Mouse (Mus musculus) forebrain, embryonic 10.5 days (tissue): ENCODE measurements around the gene Tmem177. TPM values are rescaled to one million over a fixed set of nuclear protein-coding genes. Genes with fewer than 3 reads are reported as not detected.

Source experiments
- DNase-seq: peaks from one replicate; pipeline ENCODE4 v3.0.0-alpha.2; 2017; ENCODE audit warnings: low spot score; ENCODE audit errors: extremely low spot score
- H3K27ac ChIP-seq: fragments of 300-500 bp; sonication (generic); 2 replicates; pipeline ENCODE4 v1.5.1; 2016; ENCODE audit warnings: mild to moderate bottlenecking
- H3K27me3 ChIP-seq: fragments of 300-500 bp; sonication (generic); 2 replicates; pipeline ENCODE4 v1.6.1; 2016; ENCODE audit warnings: mild to moderate bottlenecking; ENCODE audit not compliant: poor library complexity, severe bottlenecking
- H3K36me3 ChIP-seq: fragments of 300-500 bp; sonication (generic); replicated peaks from 2 replicates; pipeline ENCODE4 v1.6.1; 2016; ENCODE audit warnings: mild to moderate bottlenecking, moderate library complexity
- H3K4me1 ChIP-seq: fragments of 300-500 bp; sonication (generic); 2 replicates; pipeline ENCODE4 v1.6.1; 2016
- H3K4me3 ChIP-seq: fragments of 300-500 bp; sonication (generic); 2 replicates; pipeline ENCODE4 v1.5.1; 2016; ENCODE audit warnings: mild to moderate bottlenecking, moderate library complexity
- H3K9me3 ChIP-seq: fragments of 300-500 bp; sonication (generic); 2 replicates; pipeline ENCODE4 v1.6.1; 2016; ENCODE audit warnings: mild to moderate bottlenecking, moderate library complexity
- WGBS: fragments of 180-500 bp; shearing (Covaris S2); methylation state at CpG from one replicate; pipeline ENCODE4 v1.1.7; 2016; 5-methylcytosine and 5-hydroxymethylcytosine counted together
- polyA plus RNA-seq: library from polyadenylated mRNA; unstranded; fragments of >200 nt; fragmentation: Nextera tagmentation; extraction: Ambion mirVana; gene quantifications from 2 replicates; pipeline ENCODE4 v1.2.1, GENCODE M21; 2016

Tmem177 gene
- polyA plus RNA-seq, 1 experiment from 2014 or later = 10.0 TPM

DNA sequence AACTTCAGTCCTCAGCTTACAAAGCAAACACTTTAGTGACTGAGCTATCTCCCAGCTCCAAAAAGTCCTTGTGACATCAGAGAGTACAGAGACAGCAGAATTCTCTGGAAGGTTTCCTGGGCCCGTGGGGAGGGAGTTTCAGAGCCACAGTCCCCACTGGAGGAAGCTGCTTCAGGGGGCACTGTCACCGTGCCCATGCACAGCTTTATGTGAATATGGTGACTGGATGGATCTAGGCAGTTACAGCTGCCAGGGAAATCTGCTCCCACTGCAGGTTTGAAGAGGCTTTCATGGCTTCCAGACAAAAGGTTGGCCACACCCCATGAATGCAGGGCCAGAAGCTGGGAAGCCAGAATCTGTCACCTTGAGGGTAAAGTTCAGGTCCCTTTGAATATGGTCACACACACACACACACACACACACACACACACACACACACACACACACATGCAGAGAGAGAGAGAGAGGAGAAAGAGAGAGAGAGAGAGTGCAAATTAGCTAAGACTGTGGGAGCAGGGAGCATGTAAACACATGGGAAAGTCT is 5.7 kb downstream of the Tmem177 start:
- Histone ChIP-seq H3K36me3 (peaks cover 28% of the 10 kb centered on the region), H3K27ac (no peak overlapping the region), H3K9me3 (no peaks in the 10 kb centered on the region), H3K4me1 (peaks cover 24% of the 10 kb centered on the region), H3K4me3 (no peak overlapping the region), H3K27me3 (no peaks in the 10 kb centered on the region)
- no peak for DNase-seq
- WGBS = 76% methylated on average over 2 of the region's 2 CpGs

GRCm38 (mm10) chr1:119903231-119903620 is 9.8 kb downstream of the Tmem177 start:
- Histone ChIP-seq H3K4me1 (peaks cover 33% of the 10 kb centered on the region), H3K4me3 (no peak overlapping the region), H3K27me3 (no peaks in the 10 kb centered on the region), H3K9me3 (no peaks in the 10 kb centered on the region), H3K36me3 (peaks cover under 1% of the 10 kb centered on the region; the same call in 1 of the 2 replicates), H3K27ac (no peak overlapping the region; the same call in 1 of the 2 replicates)
- DNase-seq = no peak
- WGBS = 80% methylated on average over 6 of the region's 6 CpGs

DNA sequence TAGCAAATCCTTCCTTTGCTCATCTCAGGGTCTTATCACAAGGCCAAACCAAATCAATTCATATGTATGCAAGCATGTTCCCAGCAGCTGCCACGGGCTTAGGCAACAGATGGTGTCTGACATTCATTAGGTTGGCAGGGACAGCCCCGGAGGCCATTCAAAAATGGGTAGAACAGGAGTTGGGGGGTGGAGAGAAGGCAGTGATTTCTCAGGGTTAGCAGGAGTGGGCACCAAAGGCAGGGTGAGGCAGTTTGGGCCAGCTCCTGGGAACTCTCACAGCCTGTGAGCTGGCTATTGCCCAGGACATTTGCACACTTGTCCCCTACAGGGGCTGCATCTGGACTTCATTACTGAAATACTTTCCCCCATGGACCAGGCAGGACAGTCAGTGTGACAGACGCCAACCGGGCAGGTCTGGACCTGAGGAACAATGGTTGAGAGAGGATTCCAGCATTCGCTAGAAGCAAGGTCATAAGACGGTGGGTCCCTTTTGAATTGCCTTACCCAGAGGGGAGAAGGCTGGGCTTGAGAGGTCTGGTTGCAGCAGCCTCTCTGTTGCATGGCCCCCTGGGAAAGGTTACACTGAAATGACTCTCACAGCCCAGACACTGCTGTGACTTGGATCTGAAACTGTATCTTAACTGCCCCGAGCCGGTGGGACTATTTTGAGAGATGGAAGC is 10.3 kb downstream of the Tmem177 start:
- WGBS = 62% methylated on average over 8 of the region's 8 CpGs
- H3K9me3 ChIP-seq = no peaks in the 10 kb centered on the region
- no peak overlapping the region; the same call in 1 of the 2 replicates for H3K27ac ChIP-seq
- no peaks in the 10 kb centered on the region for H3K36me3 ChIP-seq
- no peaks in the 10 kb centered on the region for H3K27me3 ChIP-seq
- no peak overlapping the region for H3K4me3 ChIP-seq
- no peak for DNase-seq
- peaks cover 33% of the 10 kb centered on the region for H3K4me1 ChIP-seq

DNA sequence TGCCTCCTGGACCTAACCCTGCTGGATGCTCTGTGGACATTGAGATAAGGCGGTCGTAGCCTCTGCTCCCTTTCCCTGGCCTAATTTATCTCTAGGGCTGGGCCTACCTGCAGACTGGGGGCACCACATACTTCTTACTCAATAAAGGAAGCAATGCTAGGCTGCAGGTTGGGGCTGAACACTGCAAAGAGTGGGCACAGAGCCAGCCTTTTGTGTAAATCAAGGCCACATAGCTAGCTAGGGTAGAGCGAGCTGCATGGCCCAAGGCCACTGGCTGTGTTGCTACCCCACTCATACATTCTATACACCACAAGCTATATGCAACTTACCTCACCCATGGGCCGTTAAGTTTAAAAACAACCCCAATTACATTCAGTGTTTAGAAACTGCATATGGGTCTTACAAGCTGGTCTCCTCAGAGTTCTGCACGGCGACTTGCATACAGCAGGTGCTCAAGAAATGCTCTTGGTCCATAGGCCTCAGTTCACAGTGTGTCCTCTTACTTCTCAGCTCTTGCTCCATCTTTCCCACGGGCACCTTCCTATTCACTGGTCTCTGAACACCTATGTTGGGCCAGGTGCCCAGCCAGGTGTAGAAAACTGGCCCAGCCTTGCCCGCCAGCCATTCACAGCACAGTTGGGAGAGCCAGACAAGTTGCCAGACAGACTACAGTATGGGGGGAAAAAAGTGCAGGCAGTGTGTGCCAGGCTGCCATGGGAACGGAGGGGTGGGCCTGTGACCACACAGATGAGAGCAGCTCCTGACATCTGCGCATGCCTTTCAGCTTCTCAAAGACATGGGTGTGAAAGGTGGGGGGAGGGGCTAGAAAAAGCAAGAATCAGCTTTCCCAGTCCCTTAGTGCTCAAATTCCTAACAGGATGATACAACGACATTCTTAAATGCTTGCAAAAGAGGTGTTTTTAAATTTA is 13.5 kb downstream of the Tmem177 start:
- 88% methylated on average over 11 of the region's 11 CpGs for WGBS
- no peaks in the 10 kb centered on the region for H3K27me3 ChIP-seq
- peaks cover 33% of the 10 kb centered on the region for H3K4me1 ChIP-seq
- DNase-seq = no peak
- no peak overlapping the region for H3K4me3 ChIP-seq
- H3K9me3 ChIP-seq = no peaks in the 10 kb centered on the region
- no peaks in the 10 kb centered on the region for H3K36me3 ChIP-seq
- H3K27ac ChIP-seq = 0 out of 2 replicates have a peak overlapping the region, but pooled peaks have one; percentile 5

- 38% methylated on average over 6 of the region's 6 CpGs for WGBS
- H3K9me3 ChIP-seq = no peaks in the 10 kb centered on the region
- H3K27ac ChIP-seq = peak overlapping the region; percentile 36; the same call in 1 of the 2 replicates
- DNase-seq = peak; percentile 75
- H3K27me3 ChIP-seq = no peaks in the 10 kb centered on the region
- no peaks in the 10 kb centered on the region for H3K36me3 ChIP-seq
- no peak overlapping the region for H3K4me3 ChIP-seq
- H3K4me1 ChIP-seq = peaks cover 15% of the 10 kb centered on the region
These were observed 18.1 kb downstream of the Tmem177 start for GRCm38 (mm10) chr1:119894936-119895335.

GRCm38 (mm10) chr1:119893600-119893999 is 19.4 kb downstream of the Tmem177 start:
- no peak for DNase-seq
- 88% methylated on average over 3 of the region's 3 CpGs for WGBS
- Histone ChIP-seq H3K27ac (no peak overlapping the region), H3K4me3 (no peak overlapping the region), H3K36me3 (no peaks in the 10 kb centered on the region), H3K27me3 (no peaks in the 10 kb centered on the region), H3K4me1 (peaks cover 10% of the 10 kb centered on the region; the same call in 1 of the 2 replicates), H3K9me3 (no peaks in the 10 kb centered on the region)

GRCm38 (mm10) chr1:119892933-119893332 is 20.1 kb downstream of the Tmem177 start:
- no peak for DNase-seq
- Histone ChIP-seq H3K27ac (no peak overlapping the region), H3K9me3 (no peaks in the 10 kb centered on the region), H3K36me3 (no peaks in the 10 kb centered on the region), H3K27me3 (no peaks in the 10 kb centered on the region), H3K4me3 (no peak overlapping the region), H3K4me1 (peaks cover 10% of the 10 kb centered on the region; the same call in 1 of the 2 replicates)
- WGBS = 85% methylated on average over 6 of the region's 6 CpGs

DNA sequence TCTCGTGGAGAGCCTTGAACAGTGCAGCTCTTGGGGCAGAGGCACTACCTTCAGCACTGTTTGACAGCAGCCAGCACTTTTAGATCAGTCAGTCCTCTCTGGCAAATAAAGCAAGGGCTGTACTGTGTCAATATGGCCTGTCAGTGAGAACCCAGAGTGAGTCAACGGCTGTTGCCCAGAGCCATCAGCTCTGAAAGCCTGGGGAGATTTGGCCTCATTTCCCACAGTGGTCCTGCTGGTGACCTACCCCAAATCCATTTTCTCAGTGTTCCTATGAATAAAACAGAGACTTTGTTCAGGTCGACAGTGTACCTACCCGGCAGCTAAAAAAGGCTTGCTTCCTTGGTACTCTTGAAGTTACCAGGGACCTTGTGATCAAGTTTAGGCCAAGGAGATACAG is 21.1 kb downstream of the Tmem177 start:
- no peak for DNase-seq
- Histone ChIP-seq H3K27me3 (no peaks in the 10 kb centered on the region), H3K4me1 (peaks cover 10% of the 10 kb centered on the region; the same call in 1 of the 2 replicates), H3K4me3 (no peak overlapping the region), H3K27ac (no peak overlapping the region), H3K9me3 (no peaks in the 10 kb centered on the region), H3K36me3 (no peaks in the 10 kb centered on the region)
- WGBS = 85% methylated on average over 4 of the region's 4 CpGs

- no peak overlapping the region for H3K4me3 ChIP-seq
- 93% methylated on average over 9 of the region's 9 CpGs for WGBS
- no peaks in the 10 kb centered on the region for H3K36me3 ChIP-seq
- no peak for DNase-seq
- H3K9me3 ChIP-seq = no peaks in the 10 kb centered on the region
- no peak overlapping the region for H3K27ac ChIP-seq
- peaks cover 16% of the 10 kb centered on the region for H3K4me1 ChIP-seq
- H3K27me3 ChIP-seq = no peaks in the 10 kb centered on the region
These were observed 21.9 kb downstream of the Tmem177 start for GRCm38 (mm10) chr1:119891149-119891548.

DNA sequence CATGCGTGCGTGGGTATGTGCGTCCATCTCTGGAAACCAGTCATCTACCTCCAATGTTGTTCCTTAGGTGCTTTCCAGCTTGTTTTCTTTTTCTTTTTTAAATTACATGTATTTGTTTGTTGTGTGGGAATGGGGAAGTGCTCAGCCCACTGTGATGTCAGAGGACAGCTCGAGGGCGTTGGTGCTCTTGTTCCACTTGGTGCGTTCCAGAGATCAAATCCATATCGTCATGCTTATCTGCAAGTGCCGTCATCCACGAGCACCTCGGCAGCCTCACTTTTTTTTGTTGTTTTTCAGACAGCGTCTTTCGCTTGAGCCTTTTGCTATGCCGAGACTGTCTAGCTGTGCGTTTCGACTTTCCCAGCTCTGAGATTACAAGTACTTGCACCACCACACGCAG is 23.7 kb downstream of the Tmem177 start:
- no peak overlapping the region for H3K4me3 ChIP-seq
- WGBS = 88% methylated on average over 16 of the region's 16 CpGs

GRCm38 (mm10) chr1:119886320-119886719 is 26.7 kb downstream of the Tmem177 start:
- Histone ChIP-seq H3K27me3 (no peaks in the 10 kb centered on the region), H3K4me1 (peaks cover 7% of the 10 kb centered on the region), H3K4me3 (no peak overlapping the region), H3K9me3 (no peaks in the 10 kb centered on the region), H3K36me3 (no peaks in the 10 kb centered on the region), H3K27ac (no peak overlapping the region)
- WGBS = 86% methylated on average over 7 of the region's 7 CpGs
- no peak for DNase-seq

More for the DNA sequence above, 23.7 kb downstream of the Tmem177 start:
- DNase-seq = no peak
- Histone ChIP-seq H3K36me3 (no peaks in the 10 kb centered on the region), H3K4me1 (peaks cover 12% of the 10 kb centered on the region), H3K27ac (no peak overlapping the region), H3K27me3 (no peaks in the 10 kb centered on the region), H3K9me3 (no peaks in the 10 kb centered on the region)

- 93% methylated on average over 3 of the region's 3 CpGs for WGBS
- H3K4me3 ChIP-seq = no peak overlapping the region
These were observed 28.7 kb downstream of the Tmem177 start for GRCm38 (mm10) chr1:119884272-119884671.

More at GRCm38 (mm10) chr1:119884272-119884671, 28.7 kb downstream of the Tmem177 start:
- Histone ChIP-seq H3K36me3 (no peaks in the 10 kb centered on the region), H3K9me3 (no peaks in the 10 kb centered on the region), H3K27me3 (no peaks in the 10 kb centered on the region), H3K27ac (no peak overlapping the region), H3K4me1 (peaks cover 7% of the 10 kb centered on the region)
- DNase-seq = no peak
